Mouse (Mus musculus): ENCODE data around the gene Atp8a1.
A peak's percentile ranks its signal among the peaks of the same experiment; 100 is the strongest.

- TF ChIP-seq CTCF (IDR thresholded peaks at IDR 0.05) = peak; percentile 49
- TF ChIP-seq EP300 (IDR thresholded peaks at IDR 0.05) = no peak
Measured at GRCm38 (mm10) chr5:67846361-67847224, 641 bp downstream of the Atp8a1 start.

Data from lung, postnatal 0 days (tissue).